Mouse (Mus musculus): ENCODE measurements around the gene Klf7. TPM values are rescaled to one million over a fixed set of nuclear protein-coding genes. Genes with fewer than 3 reads are reported as not detected.

Gene Klf7
- 118 and 127 TPM in 2 replicates for polyA plus RNA-seq (2015; fragmentation: Nextera tagmentation; extraction: Ambion mirVana)

DNA sequence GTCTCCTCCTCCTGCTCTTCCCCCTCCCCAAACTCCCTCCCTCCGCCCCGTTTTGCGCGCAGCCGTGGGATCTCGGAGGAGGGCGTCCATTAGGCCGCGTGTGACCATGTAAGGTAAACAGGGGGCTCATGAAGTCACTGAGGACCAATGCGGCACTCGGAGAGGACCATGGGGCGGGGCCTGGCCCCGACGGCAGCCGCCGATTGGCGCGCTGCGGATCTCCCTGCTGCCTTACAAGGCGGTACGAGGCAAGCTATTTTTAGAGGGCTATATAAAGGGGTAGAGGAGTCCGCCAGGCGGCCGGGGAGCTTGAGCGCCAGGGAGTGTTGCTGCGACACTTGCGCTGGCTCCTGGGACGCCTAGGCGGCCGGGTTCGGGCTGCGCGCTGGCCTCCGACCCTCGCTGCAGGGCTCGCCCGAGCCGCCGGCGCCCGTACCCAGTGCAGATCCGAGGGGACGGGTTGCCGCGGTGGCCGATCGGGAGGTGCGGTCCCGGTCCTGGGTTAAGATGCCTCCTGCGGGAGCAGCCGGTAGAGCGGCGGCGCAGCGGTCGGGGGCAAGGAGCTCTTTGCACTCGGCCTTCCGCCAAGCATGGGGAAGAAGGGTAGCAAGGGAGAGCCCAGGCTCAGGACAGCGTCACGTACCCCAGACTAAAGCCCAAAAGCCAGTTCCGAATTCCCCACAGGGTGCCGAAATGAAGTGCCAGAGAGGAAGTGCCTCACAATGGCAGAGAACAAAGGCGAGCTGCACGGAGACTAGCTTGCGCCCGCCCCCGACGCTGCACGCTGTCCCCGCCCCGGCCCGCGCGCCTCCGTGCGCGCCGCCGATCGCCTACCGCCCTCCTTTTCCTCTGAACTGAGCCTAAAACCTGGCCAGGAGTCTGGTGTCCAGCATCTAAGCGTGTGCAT, at the start of gene Klf7:
Klf7 (minus strand) TSS at position 724 of the 907 bp plus-strand sequence.
- Histone ChIP-seq H3K4me1 (ENCODE audit: control insufficient read depth, insufficient read depth, low read depth, low read length) (peaks cover 19% of the 10 kb centered on the region), H3K27ac (ENCODE audit: low read depth, low read length) (peak within 1 kb of the TSS; percentile 100), H3K4me2 (ENCODE audit: low read length) (peak within 1 kb of the TSS; percentile 77), H3K27me3 (replicated peaks; ENCODE audit: control insufficient read depth, insufficient read depth, low read length) (no peaks in the 10 kb centered on the region), H3K36me3 (ENCODE audit: control insufficient read depth, insufficient read depth, low read length) (no peaks in the 10 kb centered on the region), H3K9ac (ENCODE audit: low read depth, low read length) (peak within 1 kb of the TSS; percentile 97), H3K9me3 (ENCODE audit: control insufficient read depth, low read length) (no peaks in the 10 kb centered on the region), H3K4me3 (ENCODE audit: low read length) (peak within 1 kb of the TSS; percentile 71)
- WGBS, result under 1% methylated on average over 80 of the region's 82 CpGs
- ATAC-seq, result peak; percentile 98

DNA sequence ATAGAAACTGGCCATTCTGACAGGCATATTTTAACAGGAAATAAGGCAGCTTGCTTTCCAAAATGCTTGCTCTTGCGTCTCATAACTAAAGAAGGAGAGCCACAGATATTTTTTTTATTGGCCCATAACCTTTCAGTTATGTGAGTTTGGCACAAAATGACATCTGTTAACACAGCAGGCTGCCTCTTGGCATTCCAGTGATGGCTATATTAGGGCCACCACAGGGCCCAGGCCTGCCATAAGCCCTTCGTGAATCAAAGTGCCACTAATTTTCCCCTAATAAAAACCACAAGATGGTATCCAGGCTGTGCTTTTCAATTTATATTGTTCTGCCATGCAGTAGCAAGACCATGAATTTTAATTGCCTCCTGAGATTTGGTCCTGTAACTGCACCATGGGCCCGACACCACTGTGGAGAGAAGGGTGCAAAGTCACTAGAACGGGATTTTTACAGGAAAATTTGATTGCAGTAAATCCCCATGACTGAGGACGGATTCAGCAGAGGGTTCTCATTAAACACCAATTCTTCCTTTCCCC, 42.5 kb upstream of the Klf7 start:
- no peaks in the 10 kb centered on the region for H3K36me3 ChIP-seq (ENCODE audit: control insufficient read depth, insufficient read depth, low read length)
- H3K4me1 ChIP-seq (ENCODE audit: control insufficient read depth, insufficient read depth, low read depth, low read length), result no peaks in the 10 kb centered on the region
- H3K27me3 ChIP-seq (replicated peaks; ENCODE audit: control insufficient read depth, insufficient read depth, low read length), result no peaks in the 10 kb centered on the region
- H3K4me3 ChIP-seq (ENCODE audit: low read length), result no peak overlapping the region
- H3K9me3 ChIP-seq (ENCODE audit: control insufficient read depth, low read length), result no peaks in the 10 kb centered on the region
- no peak for ATAC-seq
- H3K9ac ChIP-seq (ENCODE audit: low read depth, low read length), result no peak overlapping the region
- WGBS, result 63% methylated on average over 5 of the region's 5 CpGs
- H3K27ac ChIP-seq (ENCODE audit: low read depth, low read length), result no peak overlapping the region
- no peak overlapping the region for H3K4me2 ChIP-seq (ENCODE audit: low read length)

DNA sequence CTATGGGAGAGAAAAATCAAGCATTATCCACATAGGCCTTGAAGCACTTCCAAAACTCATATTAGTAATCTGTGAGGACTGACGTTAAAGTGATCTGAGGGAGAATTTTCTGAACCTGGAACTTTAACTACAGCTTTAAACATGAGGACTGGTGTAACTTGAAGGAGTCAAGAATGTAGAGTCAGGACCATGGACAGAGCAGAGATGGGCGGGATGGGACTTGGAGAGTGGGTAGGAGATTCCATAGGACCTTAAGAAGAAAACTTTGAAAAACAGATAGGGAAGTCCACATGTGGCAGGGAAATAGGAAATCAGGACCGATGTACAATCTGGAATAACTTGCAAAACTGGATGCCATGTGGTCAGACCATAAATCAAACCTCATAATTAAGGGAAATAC, 36.7 kb upstream of the Klf7 start:
- WGBS, result 70% methylated on average over 3 of the region's 3 CpGs
- H3K9ac ChIP-seq (ENCODE audit: low read depth, low read length), result no peak overlapping the region
- no peaks in the 10 kb centered on the region for H3K36me3 ChIP-seq (ENCODE audit: control insufficient read depth, insufficient read depth, low read length)
- no peak for ATAC-seq
- no peaks in the 10 kb centered on the region for H3K4me1 ChIP-seq (ENCODE audit: control insufficient read depth, insufficient read depth, low read depth, low read length)
- no peaks in the 10 kb centered on the region for H3K27me3 ChIP-seq (replicated peaks; ENCODE audit: control insufficient read depth, insufficient read depth, low read length)
- H3K4me3 ChIP-seq (ENCODE audit: low read length), result no peak overlapping the region
- H3K9me3 ChIP-seq (ENCODE audit: control insufficient read depth, low read length), result no peaks in the 10 kb centered on the region
- H3K4me2 ChIP-seq (ENCODE audit: low read length), result no peak overlapping the region
- H3K27ac ChIP-seq (ENCODE audit: low read depth, low read length), result no peak overlapping the region

DNA sequence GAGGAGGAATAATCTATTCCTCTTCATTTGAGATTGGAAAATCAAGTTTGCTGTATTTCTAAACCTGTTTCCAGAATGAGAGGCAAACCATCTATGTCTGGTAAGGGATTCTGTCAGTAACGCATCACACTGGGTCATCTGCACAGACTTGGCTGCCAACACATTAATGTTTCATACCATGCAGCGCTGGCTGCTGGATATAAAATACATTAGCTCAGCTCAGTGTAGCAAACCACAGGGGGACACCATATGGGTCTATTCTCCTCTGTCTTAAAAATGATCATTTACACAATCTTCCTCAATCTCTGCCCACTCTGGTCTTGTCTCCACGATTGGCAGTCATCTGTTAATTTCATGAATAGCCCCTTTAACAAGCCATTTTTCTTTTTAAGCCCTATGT, 27.1 kb upstream of the Klf7 start:
- Histone ChIP-seq H3K4me2 (ENCODE audit: low read length) (no peak overlapping the region), H3K9me3 (ENCODE audit: control insufficient read depth, low read length) (no peaks in the 10 kb centered on the region), H3K4me3 (ENCODE audit: low read length) (no peak overlapping the region), H3K9ac (ENCODE audit: low read depth, low read length) (no peak overlapping the region), H3K27me3 (replicated peaks; ENCODE audit: control insufficient read depth, insufficient read depth, low read length) (no peaks in the 10 kb centered on the region), H3K36me3 (ENCODE audit: control insufficient read depth, insufficient read depth, low read length) (no peaks in the 10 kb centered on the region), H3K27ac (ENCODE audit: low read depth, low read length) (no peak overlapping the region), H3K4me1 (ENCODE audit: control insufficient read depth, insufficient read depth, low read depth, low read length) (no peaks in the 10 kb centered on the region)
- peak; percentile 76 for ATAC-seq
- 62% methylated on average over 3 of the region's 3 CpGs for WGBS

DNA sequence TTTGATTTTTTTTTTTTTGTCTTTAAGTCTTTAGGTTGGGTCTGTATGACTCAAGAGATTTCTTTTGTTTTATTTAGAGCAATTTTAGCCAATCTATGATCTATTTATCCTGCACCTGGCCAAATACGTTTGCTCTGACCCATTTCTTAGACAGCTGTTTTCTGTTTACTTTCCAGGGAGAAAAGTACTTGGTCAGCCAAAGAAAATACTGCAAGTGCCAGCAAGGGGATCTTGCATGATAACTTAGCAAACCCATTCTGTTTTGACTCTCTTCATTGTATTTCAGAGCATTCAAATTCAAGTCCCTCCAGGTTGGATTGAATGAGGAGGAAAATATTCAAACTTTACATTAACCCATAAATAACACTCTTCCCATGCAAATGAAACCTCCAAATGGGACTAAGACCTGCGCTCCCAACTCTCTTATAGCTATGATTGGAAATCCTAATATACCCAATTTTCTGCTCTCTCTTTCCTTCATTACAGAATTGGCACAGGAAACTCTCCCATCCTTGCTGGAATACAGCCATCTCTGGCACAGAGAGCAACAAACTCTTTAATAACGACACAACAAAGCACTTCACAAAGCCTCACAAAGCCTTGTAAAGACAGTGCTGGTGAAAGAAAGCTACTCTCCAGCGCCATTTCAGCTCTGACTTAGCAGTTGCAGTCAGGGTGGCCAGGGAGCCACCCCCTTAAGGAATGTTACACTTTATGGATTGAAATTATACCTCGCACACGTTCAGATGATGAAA, 20.8 kb upstream of the Klf7 start:
- H3K27me3 ChIP-seq (replicated peaks; ENCODE audit: control insufficient read depth, insufficient read depth, low read length), result no peaks in the 10 kb centered on the region
- no peak for ATAC-seq
- no peak overlapping the region for H3K9ac ChIP-seq (ENCODE audit: low read depth, low read length)
- no peak overlapping the region for H3K4me3 ChIP-seq (ENCODE audit: low read length)
- no peaks in the 10 kb centered on the region for H3K36me3 ChIP-seq (ENCODE audit: control insufficient read depth, insufficient read depth, low read length)
- WGBS, result 53% methylated on average over 6 of the region's 6 CpGs
- H3K27ac ChIP-seq (ENCODE audit: low read depth, low read length), result no peak overlapping the region
- no peaks in the 10 kb centered on the region for H3K4me1 ChIP-seq (ENCODE audit: control insufficient read depth, insufficient read depth, low read depth, low read length)
- H3K4me2 ChIP-seq (ENCODE audit: low read length), result no peak overlapping the region
- no peaks in the 10 kb centered on the region for H3K9me3 ChIP-seq (ENCODE audit: control insufficient read depth, low read length)

DNA sequence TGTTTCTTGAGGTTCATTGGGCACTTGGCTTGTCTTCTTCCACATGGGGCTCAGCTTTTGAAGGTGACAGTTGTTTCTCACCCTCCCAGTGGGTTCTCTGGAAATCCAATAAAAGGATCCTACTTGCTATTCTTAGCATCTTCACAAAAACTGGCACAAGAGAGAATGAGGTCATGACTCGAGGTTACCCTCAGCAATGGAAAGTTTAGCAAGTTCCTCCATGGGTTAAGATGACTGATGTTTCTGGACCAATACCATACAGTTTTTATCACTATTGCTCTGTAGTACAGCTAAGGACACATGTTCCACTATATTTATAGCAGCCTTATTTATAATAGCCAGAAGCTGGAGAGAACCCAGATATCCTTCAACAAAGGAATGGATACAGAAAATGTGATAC, 12.4 kb upstream of the Klf7 start:
- no peaks in the 10 kb centered on the region for H3K36me3 ChIP-seq (ENCODE audit: control insufficient read depth, insufficient read depth, low read length)
- H3K4me1 ChIP-seq (ENCODE audit: control insufficient read depth, insufficient read depth, low read depth, low read length), result no peaks in the 10 kb centered on the region
- no peak overlapping the region for H3K27ac ChIP-seq (ENCODE audit: low read depth, low read length)
- no peak overlapping the region for H3K9ac ChIP-seq (ENCODE audit: low read depth, low read length)
- H3K9me3 ChIP-seq (ENCODE audit: control insufficient read depth, low read length), result no peaks in the 10 kb centered on the region
- H3K4me2 ChIP-seq (ENCODE audit: low read length), result no peak overlapping the region
- H3K4me3 ChIP-seq (ENCODE audit: low read length), result no peak overlapping the region
- 68% methylated on average over 1 of the region's 1 CpGs for WGBS
- no peak for ATAC-seq
- H3K27me3 ChIP-seq (replicated peaks; ENCODE audit: control insufficient read depth, insufficient read depth, low read length), result no peaks in the 10 kb centered on the region

DNA sequence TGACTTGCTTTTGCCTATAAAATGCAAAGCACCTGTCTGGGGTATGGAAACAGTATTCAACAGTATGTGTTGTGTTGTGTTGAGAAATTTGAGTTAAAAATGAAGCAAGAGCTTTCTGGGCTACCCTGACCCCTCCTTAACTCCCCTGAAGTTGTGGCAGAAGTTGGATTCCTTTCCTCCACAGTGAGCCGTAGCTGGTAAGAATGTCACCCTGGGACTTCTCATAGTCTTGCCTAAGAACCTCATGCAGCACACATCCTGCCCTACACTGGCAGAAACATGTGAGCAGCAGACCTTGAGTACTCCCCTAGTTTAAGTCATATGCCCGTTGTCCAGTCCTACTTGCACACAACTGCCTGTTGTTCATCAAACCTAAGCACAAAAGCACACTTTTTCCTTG, 4.7 kb upstream of the Klf7 start:
- H3K4me2 ChIP-seq (ENCODE audit: low read length), result no peak overlapping the region
- no peak overlapping the region for H3K27ac ChIP-seq (ENCODE audit: low read depth, low read length)
- H3K4me3 ChIP-seq (ENCODE audit: low read length), result no peak overlapping the region
- no peak for ATAC-seq
- no peak overlapping the region for H3K9ac ChIP-seq (ENCODE audit: low read depth, low read length)
- WGBS, result 88% methylated on average over 2 of the region's 2 CpGs
- no peaks in the 10 kb centered on the region for H3K9me3 ChIP-seq (ENCODE audit: control insufficient read depth, low read length)
- no peaks in the 10 kb centered on the region for H3K27me3 ChIP-seq (replicated peaks; ENCODE audit: control insufficient read depth, insufficient read depth, low read length)
- no peaks in the 10 kb centered on the region for H3K36me3 ChIP-seq (ENCODE audit: control insufficient read depth, insufficient read depth, low read length)
- peaks cover 4% of the 10 kb centered on the region for H3K4me1 ChIP-seq (ENCODE audit: control insufficient read depth, insufficient read depth, low read depth, low read length)

DNA sequence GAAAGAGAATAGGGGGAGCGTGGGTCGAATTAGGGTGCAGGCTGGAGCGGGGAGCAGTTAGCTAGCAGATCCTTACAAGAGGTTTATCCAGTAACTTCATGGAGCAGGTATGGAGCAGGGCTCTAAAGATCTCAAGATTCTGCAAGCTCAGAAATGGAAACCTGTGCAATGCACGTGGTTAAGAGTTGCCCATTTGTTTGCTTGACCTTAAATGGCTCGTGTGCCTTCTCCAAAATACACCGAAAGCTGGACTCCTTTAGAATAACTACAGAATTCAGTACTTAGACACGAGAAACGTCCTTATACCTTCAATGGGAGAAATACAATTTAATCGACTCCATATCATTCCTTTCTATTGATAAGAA, 366 bp upstream of the Klf7 start:
- ATAC-seq, result 0 out of 2 replicates have a peak, but pooled peaks have one; percentile 0
- H3K9me3 ChIP-seq (ENCODE audit: control insufficient read depth, low read length), result no peaks in the 10 kb centered on the region
- peak overlapping the region; percentile 65 for H3K4me2 ChIP-seq (ENCODE audit: low read length)
- 17% methylated on average over 9 of the region's 9 CpGs for WGBS
- H3K4me1 ChIP-seq (ENCODE audit: control insufficient read depth, insufficient read depth, low read depth, low read length), result peaks cover 13% of the 10 kb centered on the region
- H3K36me3 ChIP-seq (ENCODE audit: control insufficient read depth, insufficient read depth, low read length), result no peaks in the 10 kb centered on the region
- peak overlapping the region; percentile 100 for H3K27ac ChIP-seq (ENCODE audit: low read depth, low read length)
- peak overlapping the region; percentile 97 for H3K9ac ChIP-seq (ENCODE audit: low read depth, low read length)
- H3K27me3 ChIP-seq (replicated peaks; ENCODE audit: control insufficient read depth, insufficient read depth, low read length), result no peaks in the 10 kb centered on the region
- peak overlapping the region; percentile 71 for H3K4me3 ChIP-seq (ENCODE audit: low read length)
